Comparison of ENCODE assay signal across 23 mouse cellular contexts in genomic region chr17:80183615-80184014, GRCm38 (mm10). TPM values are rescaled to one million over a fixed set of nuclear protein-coding genes. Genes with fewer than 3 reads are reported as not detected.
"Had no signal": no experiment of that assay in that cellular context is flagged by ENCODE, and none has a peak within 500 bp of the region (broad histone marks: within the 10 kb centered on the region; RNA-seq: fewer than 3 reads in every experiment).

No protein-coding gene starts in this region.

- H3K36me3 ChIP-seq: kidney, embryonic 15.5 days; liver, embryonic 13.5 days; midbrain, embryonic 10.5 days; midbrain, embryonic 15.5 days; neural tube, embryonic 12.5 days; neural tube, embryonic 15.5 days had no signal

- H3K27me3 ChIP-seq: kidney, embryonic 15.5 days; liver, embryonic 13.5 days; midbrain, embryonic 15.5 days; neural tube, embryonic 12.5 days; neural tube, embryonic 15.5 days had no signal

- H3K4me3 ChIP-seq: kidney, embryonic 15.5 days; left cerebral cortex, adult 2 months; liver, embryonic 13.5 days; megakaryocyte, embryonic 14.5 days; midbrain, embryonic 10.5 days; midbrain, embryonic 15.5 days; neural tube, embryonic 12.5 days; neural tube, embryonic 15.5 days had no signal

- H3K9me3 ChIP-seq: kidney, embryonic 15.5 days; liver, embryonic 13.5 days; midbrain, embryonic 10.5 days; midbrain, embryonic 15.5 days; neural tube, embryonic 12.5 days; neural tube, embryonic 15.5 days had no signal

- H3K4me1 ChIP-seq: kidney, embryonic 15.5 days; liver, embryonic 13.5 days; megakaryocyte, embryonic 14.5 days; midbrain, embryonic 10.5 days; midbrain, embryonic 15.5 days; neural tube, embryonic 12.5 days; neural tube, embryonic 15.5 days had no signal

- DNase-seq: kidney, adult 2 months; kidney, postnatal 10 days; kidney, postnatal 36 days; layer of hippocampus, postnatal 36 days; liver, embryonic 13.5 days; lung, adult 2 months; lung, postnatal 14 days; lung, postnatal 4 days; retina, postnatal 1 day; right cerebral cortex, postnatal 25 days; spleen, adult 18-20 months; thymus, adult 18-20 months; thymus, postnatal 14 days had no signal

- ATAC-seq: intestine, postnatal 0 days; midbrain, embryonic 15.5 days had no signal

- H3K27ac ChIP-seq: kidney, embryonic 15.5 days; left cerebral cortex, adult 2 months; liver, embryonic 13.5 days; midbrain, embryonic 10.5 days; midbrain, embryonic 15.5 days; neural tube, embryonic 12.5 days; neural tube, embryonic 15.5 days had no signal

RNA-seq across cellular contexts. Expression of gene Ttc39d, which starts 23.6 kb away (rescaled TPM):
- total RNA-seq: liver, adult 2 months had no signal
- polyA plus RNA-seq: intestine, postnatal 0 days; liver, adult 2 months; liver, embryonic 13.5 days; liver, embryonic 16.5 days; neural tube, embryonic 12.5 days had no signal
